Mouse (Mus musculus): ENCODE measurements around the gene Pde8a.

DNA sequence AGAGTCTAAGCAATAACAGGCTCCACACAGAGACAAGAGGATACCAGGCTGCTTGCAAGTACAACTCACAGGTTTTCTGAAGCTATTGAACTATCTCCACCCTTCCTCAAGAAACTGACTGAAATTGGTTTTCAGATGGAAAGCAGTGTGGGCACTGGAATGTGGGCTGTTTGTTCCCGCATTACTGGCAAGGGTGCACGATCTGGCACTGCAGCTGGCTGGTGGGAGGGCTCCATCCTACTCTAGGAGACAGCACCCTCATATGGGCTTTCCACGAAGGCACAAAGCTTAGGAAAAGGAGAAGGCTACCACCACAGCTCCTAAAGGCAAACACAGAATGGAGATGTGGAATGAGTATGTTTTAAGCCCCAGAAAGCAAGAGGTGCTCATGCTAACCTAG, 156.3 kb downstream of the Pde8a start:
- TF ChIP-seq GATA1 (IDR thresholded peaks at IDR 0.05; ENCODE audit: borderline replicate concordance, low read length) = no peak
- no peak for TF ChIP-seq FLI1 (IDR thresholded peaks at IDR 0.05; ENCODE audit: low read length)

Measured in megakaryocyte, embryonic 14.5 days (primary cell).